Mouse (Mus musculus): ENCODE results near the gene Rbm19. TPM values are rescaled to one million over a fixed set of nuclear protein-coding genes. Genes with fewer than 3 reads are reported as not detected.
A peak's percentile ranks its signal among the peaks of the same experiment; 100 is the strongest.

The Rbm19 gene
- total RNA-seq, 2 experiments from 2014 or later = 24.2 to 24.8 TPM

- no peak for DNase-seq
Observed at GRCm38 (mm10) chr5:120204316-120204715, 88.1 kb downstream of the Rbm19 start.

GRCm38 (mm10) chr5:120206313-120206943 lies 90.2 kb downstream of the Rbm19 start:
- no peak for DNase-seq

DNA sequence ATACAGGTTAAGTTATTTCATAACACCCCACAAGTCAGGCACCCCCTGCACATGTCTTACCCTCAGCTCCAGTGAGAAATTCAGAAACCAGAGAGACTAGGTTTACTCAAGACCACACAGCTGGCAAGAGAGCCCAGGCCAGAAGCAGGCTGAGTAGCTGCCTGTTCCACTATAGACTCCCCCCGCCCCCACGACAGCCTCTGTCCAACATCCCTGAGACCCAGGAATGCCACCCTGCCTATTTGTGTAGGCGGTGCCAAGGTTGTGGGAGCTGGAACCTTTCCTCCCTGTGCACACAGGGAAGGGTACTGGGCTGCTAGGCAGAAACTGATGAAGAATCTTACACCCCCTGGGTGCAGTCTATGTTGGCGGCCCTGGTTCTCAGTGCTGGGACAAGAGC lies 91.2 kb downstream of the Rbm19 start:
- no peak for DNase-seq

DNA sequence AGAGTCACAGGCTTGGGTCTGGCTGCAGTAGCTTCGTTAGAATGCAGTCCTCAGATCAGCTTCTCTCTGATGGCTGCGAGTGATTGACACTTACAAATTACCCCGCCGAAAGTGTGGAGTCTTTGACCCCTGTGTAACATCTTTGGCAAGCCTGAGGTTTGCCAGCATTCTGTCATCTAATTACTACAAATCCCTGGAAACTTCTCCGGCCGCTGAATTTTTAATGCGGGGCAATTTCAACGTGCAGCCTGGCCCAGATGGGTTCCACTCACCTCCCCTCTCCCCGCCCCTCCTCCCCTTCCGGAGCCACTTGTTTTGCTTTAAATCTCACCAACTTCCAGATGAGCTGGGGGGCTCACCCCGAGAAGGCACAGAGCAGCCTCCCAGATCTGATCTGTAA lies 94.4 kb downstream of the Rbm19 start:
- DNase-seq = no peak

DNA sequence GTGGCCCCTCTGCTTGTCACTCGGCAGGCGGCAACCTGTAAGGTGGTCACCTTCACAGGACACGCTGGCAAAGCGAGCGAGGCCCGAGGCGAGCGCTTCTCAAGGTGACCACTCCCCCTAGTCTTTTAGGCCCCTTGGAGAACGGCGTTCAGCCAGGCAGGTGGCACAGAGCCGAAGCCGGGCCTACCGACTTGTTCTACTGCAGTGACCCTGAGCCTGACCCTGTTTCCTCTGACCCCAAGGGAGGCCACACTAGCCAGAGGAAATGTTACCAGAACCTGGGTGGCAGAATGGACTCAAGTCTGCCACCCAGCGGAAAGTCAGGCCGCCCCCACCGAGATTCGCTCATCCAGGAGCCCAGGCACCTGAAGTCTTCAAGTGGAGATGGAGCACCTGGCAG lies 94.9 kb downstream of the Rbm19 start:
- DNase-seq = peak; percentile 30 to 51

DNA sequence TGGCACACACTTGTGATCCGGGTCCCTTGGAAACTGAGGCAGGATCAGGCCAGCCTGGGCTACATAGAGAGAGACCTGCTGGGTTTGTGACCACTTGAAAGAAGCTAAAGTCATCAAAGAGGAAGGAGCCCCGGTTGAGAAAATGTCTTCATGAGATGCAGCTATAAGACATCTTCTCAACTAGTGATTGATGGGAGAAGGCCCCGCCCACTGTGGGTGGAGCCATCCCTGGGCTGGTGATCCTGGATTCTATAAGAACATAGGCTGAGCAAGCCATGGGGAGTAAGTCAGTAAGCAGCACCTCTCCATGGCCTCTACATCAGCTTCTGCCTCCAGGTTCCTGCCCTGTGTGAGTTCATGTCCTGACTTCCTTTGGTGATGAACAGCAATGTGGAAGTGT lies 98.2 kb downstream of the Rbm19 start:
- DNase-seq = no peak

DNA sequence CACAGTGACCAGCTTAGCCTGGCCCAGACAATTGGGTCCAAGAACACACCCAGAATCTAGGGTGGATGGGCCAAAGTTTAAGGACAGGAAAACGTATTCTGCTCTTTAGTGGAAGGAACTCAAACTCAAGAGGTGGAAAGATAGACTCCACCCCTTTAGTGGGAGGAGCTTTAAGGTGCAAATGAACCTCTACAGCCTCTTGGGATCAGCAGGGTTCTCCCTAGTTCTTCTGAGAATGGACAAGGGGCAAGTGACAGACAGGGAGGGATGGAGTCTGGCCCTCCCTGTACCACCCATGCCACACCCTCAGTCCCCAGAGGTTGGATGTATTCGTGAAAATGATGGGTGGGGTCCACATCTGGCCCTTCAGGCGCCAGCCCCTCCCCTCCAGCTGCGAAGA lies 105.0 kb downstream of the Rbm19 start:
- no peak for DNase-seq

DNA sequence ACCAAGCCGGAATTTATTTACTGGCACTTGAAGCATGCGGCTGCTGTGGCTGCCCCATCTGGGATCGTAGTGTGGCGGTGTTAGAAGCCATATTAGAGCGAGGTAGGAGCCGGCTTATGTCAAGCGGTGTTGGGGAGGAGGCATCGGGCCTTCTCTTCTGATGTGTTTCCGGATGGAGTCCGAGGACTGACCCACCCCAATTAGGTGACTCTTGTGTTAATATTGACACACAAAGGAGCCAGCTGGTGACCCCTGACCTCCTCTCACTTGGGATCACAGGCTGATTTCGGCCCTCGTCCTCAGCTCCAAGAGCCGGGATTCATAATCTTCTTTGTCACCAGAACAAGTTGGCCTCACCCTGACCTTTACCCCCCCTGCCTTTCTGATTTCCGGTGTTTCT lies 109.1 kb downstream of the Rbm19 start:
- no peak for DNase-seq

DNA sequence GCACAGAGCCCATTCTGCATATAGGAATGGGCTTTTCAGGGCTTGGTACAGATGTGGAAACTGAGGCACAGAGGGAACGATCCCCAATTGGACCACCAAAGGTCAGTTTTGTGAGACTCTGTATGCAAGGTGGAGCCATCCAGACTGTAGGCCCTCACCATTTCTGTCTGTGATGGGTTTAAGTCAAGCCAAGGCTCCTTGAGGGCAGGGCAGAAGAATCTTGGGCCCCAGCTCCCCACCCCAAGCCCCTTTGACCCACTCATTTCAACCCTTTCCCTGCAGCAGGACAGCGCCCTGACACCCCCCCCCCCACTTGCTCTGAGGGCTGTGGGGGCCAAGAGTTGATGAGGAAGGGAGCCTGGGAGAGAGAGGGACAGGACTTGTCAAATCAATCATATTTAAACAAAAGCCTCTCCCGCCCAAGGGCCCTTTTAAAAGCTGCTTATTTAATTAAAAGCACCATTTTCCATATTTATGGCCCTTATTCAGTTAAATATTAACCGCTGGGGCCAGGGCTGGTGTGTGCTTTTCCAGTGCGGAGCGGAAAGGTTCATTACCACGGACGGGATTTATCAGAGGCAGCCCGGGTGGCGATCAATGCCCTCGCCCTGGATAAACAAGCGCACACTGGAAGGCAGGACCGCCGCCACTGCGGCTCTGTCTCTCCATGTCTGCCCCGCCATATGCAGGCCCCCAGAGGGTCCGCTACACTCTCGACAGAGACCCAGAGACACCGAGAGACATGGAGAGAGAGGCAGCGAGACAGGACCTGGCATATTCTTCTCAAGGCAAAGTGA lies 112.5 kb downstream of the Rbm19 start:
- DNase-seq = no peak

DNA sequence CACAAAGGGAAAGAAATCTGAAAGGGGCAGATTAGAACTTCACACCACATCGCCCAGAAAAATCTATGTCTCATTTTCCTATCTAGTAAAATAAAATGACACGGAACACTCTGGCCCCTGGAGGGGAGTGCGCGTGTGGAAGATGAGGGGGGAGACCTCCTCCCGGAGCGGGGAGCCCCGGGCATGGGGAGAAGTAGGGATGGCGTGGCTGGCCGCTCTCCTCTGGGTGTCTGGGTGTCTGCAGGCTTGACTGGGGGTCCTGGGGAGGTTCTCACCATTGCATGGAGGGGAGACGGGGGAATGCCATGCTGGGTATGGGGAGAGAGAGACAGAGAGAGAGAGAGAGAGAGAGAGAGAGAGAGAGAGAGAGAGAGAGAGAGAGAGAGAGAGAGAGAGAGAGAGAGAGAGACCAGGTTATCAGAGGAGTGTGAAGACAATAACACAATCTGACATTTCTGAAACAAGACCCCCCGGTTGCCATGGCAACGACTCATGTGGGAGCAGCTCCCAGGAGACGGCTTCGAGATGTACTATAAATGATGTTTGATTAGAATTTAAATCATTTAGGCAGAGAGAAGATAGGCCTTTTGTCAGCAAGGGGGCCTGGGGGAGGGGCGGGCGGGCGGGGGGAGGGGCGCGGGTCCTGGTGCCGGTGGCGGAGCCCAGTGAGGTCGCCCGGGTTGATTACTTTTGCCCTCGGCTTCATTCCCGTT lies 115.3 kb downstream of the Rbm19 start:
- DNase-seq = no peak

DNA sequence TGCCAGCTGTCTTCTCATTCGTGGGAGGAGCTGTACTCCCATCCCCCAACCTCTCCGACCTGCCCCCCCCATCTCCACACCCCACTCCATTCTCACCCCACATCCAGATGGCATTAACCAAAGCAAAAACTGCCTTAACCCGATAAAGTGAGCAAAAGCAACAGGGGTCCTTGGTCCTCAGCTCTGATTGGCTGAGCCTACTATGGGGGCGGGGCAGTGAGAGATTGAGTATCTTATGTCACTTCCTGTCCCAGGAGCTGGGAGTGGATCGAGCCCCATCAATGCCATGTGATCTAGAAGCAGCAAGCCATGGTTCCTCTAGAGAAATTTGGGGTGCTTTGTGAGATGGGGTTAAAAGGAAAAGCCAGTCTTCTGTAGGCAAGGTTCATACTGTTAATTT lies 118.9 kb downstream of the Rbm19 start:
- no peak for DNase-seq

DNA sequence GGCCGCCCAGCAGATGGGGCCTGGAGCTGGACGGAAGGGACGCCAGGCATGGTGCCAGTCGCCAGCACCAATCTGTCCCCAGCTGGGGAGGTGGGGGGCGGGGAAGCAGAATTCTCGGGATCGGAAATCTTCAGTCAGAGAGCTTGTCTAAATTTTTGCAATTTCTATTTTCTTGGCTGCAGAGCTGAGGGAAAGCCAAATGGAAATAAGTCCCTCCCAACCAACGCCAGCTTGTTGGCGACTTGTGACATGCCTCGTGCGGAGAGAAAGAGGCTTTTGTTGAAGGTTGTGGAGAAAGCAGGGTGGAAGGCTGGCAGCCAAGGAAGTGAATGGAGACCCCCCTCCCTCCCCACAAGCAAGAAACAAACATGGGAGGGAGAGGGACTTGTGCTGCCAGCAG lies 119.3 kb downstream of the Rbm19 start:
- no peak for DNase-seq

DNA sequence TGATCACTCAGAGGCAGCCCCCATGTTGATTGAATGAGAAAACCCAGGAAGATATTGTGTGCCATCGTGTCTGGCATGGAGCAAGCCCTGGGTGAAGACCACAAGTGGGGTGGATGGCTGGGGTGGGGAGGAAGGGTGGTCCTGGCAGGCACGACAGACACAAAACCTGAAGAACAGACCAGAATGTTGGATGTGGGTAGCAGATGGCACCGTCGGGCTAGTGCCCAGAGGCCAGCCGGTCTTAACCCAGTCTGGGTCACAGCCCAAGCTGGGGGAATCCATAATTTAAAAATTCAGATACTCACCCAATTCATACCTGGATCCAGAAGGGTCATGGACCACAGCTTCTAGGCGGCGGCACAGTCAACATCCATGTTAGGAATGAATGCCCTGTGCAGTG lies 123.8 kb downstream of the Rbm19 start:
- DNase-seq = no peak

DNA sequence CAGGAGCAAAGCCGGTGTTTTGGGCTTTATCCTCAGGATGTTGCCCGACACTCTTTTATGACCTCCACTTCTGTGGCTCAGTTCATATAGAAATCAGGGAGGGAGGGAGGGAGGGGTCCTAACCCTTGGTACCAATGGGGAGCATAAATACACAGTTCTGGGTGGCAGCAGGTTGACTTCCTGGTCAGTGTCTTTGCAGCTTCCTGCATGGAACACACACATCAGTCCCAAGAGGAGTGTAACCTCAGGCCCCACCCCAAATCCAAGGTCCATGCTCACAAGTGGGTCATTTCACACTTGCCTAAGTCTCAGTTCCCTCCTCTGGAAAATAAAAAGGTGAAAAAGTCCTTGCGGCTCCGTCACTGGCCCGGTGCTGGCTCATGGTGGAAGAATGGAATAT lies 129.1 kb downstream of the Rbm19 start:
- no peak for DNase-seq

Measured in adrenal gland, postnatal 36 days (tissue).